Mouse (Mus musculus) E14TG2a.4 (cell line): ENCODE results near the gene Dapl1.

Experiments used
- H3K27me3 ChIP-seq: 2 replicates; pipeline ENCODE4 v1.6.1; 2014; ENCODE audit warnings: low read length, control low read depth; ENCODE audit not compliant: insufficient read depth
- H3K36me3 ChIP-seq: 2 replicates; pipeline ENCODE4 v1.6.1; 2014; ENCODE audit warnings: low read length, control low read depth; ENCODE audit not compliant: insufficient read depth
- H3K4me1 ChIP-seq: replicated peaks from 2 replicates; pipeline ENCODE4 v1.6.1; 2014; ENCODE audit warnings: low read depth, low read length, control low read depth
- H3K4me3 ChIP-seq: replicated peaks from 2 replicates; pipeline ENCODE4 v1.5.1; 2014; ENCODE audit warnings: mild to moderate bottlenecking, low read length
- H3K9me3 ChIP-seq: 2 replicates; pipeline ENCODE4 v1.6.1; 2014; ENCODE audit warnings: low read length, control low read depth
- CTCF ChIP-seq: conservative IDR thresholded peaks from 2 replicates; pipeline ENCODE4 v1.5.1; 2014; ENCODE audit warnings: low read length
- NANOG ChIP-seq: IDR thresholded peaks from 2 replicates; pipeline ENCODE4 v1.6.1; 2014; ENCODE audit warnings: borderline replicate concordance, low read length, mixed read lengths
- POU5F1 ChIP-seq: IDR thresholded peaks from 2 replicates; pipeline ENCODE4 v1.6.1; 2014; ENCODE audit warnings: low read length, borderline replicate concordance

The Dapl1 gene

GRCm38 (mm10) chr2:59552784-59553183 is 68.3 kb downstream of the Dapl1 start:
- Histone ChIP-seq H3K4me3 (no peak overlapping the region), H3K4me1 (no peaks in the 10 kb centered on the region), H3K27me3 (no peaks in the 10 kb centered on the region), H3K36me3 (no peaks in the 10 kb centered on the region), H3K9me3 (no peaks in the 10 kb centered on the region)
- TF ChIP-seq POU5F1: no peak
- TF ChIP-seq CTCF: no peak
- no peak for TF ChIP-seq NANOG

GRCm38 (mm10) chr2:59554373-59554940 is 70.0 kb downstream of the Dapl1 start:
- Histone ChIP-seq H3K36me3 (no peaks in the 10 kb centered on the region), H3K4me3 (no peak overlapping the region), H3K4me1 (no peaks in the 10 kb centered on the region), H3K9me3 (no peaks in the 10 kb centered on the region), H3K27me3 (no peaks in the 10 kb centered on the region)
- no peak for TF ChIP-seq POU5F1
- TF ChIP-seq NANOG: no peak
- TF ChIP-seq CTCF: no peak
